Mouse (Mus musculus) megakaryocyte, embryonic 14.5 days (primary cell): ENCODE measurements around the gene Syt15. TPM values are rescaled to one million over a fixed set of nuclear protein-coding genes. Genes with fewer than 3 reads are reported as not detected.
"Not testable (repeated sequence)": the region's sequence is repeated elsewhere in the genome, so short reads cannot be mapped to it uniquely, and the experiment has no call there.

Source experiments
- H3K27me3 ChIP-seq: replicated peaks from 2 replicates; pipeline ENCODE3; 2012; ENCODE audit warnings: inconsistent platforms
- H3K36me3 ChIP-seq: replicated peaks from 2 replicates; pipeline ENCODE3; 2012; ENCODE audit warnings: low read length, inconsistent platforms, mixed read lengths
- H3K4me1 ChIP-seq: 2 replicates; pipeline ENCODE4 v1.6.1; 2012; ENCODE audit warnings: inconsistent platforms
- H3K4me3 ChIP-seq: replicated peaks from 2 replicates; pipeline ENCODE3; 2012; ENCODE audit warnings: moderate library complexity, mild to moderate bottlenecking, inconsistent platforms
- H3K9me3 ChIP-seq: 2 replicates; pipeline ENCODE4 v1.6.1; 2012; ENCODE audit warnings: inconsistent platforms
- FLI1 ChIP-seq: IDR thresholded peaks from 2 replicates; pipeline ENCODE4 v1.6.1; 2012; ENCODE audit warnings: low read length, inconsistent platforms, mixed read lengths
- GATA1 ChIP-seq: IDR thresholded peaks from 3 replicates; pipeline ENCODE4 v1.6.1; 2012; ENCODE audit warnings: mixed read lengths, low read length, inconsistent platforms, borderline replicate concordance
- polyA plus RNA-seq: library from polyadenylated mRNA; stranded (reverse); fragments of >175 nt; gene quantifications from 2 replicates; pipeline ENCODE4 v1.2.3, GENCODE M21; 2012; ENCODE audit warnings: low replicate concordance; ENCODE audit not compliant: insufficient read depth

Syt15 gene
- polyA plus RNA-seq, 1 experiment, result not detected

- Histone ChIP-seq H3K4me1 (peaks cover 4% of the 10 kb centered on the region), H3K27me3 (no peaks in the 10 kb centered on the region), H3K4me3 (no peak overlapping the region), H3K9me3 (no peaks in the 10 kb centered on the region), H3K36me3 (peaks cover 67% of the 10 kb centered on the region)
- no peak for TF ChIP-seq GATA1
- no peak for TF ChIP-seq FLI1
These were observed 20.9 kb downstream of the Syt15 start for GRCm38 (mm10) chr14:34240263-34240662.

GRCm38 (mm10) chr14:34240676-34241075, 21.3 kb downstream of the Syt15 start:
- H3K36me3 ChIP-seq, result peaks cover 63% of the 10 kb centered on the region
- H3K4me1 ChIP-seq, result peaks cover 4% of the 10 kb centered on the region
- no peak overlapping the region for H3K4me3 ChIP-seq
- TF ChIP-seq GATA1, result no peak
- no peak for TF ChIP-seq FLI1
- H3K27me3 ChIP-seq, result no peaks in the 10 kb centered on the region
- no peaks in the 10 kb centered on the region for H3K9me3 ChIP-seq

- Histone ChIP-seq H3K27me3 (no peaks in the 10 kb centered on the region), H3K4me3 (no peak overlapping the region), H3K36me3 (peaks cover 16% of the 10 kb centered on the region), H3K4me1 (no peaks in the 10 kb centered on the region), H3K9me3 (no peaks in the 10 kb centered on the region)
- TF ChIP-seq FLI1 (no peak), GATA1 (no peak)
These were observed 33.2 kb downstream of the Syt15 start for GRCm38 (mm10) chr14:34252470-34253145.

GRCm38 (mm10) chr14:34253261-34253660, 33.9 kb downstream of the Syt15 start:
- H3K9me3 ChIP-seq, result no peaks in the 10 kb centered on the region
- H3K4me3 ChIP-seq, result no peak overlapping the region
- TF ChIP-seq FLI1 (no peak), GATA1 (no peak)
- H3K4me1 ChIP-seq, result no peaks in the 10 kb centered on the region
- H3K36me3 ChIP-seq, result peaks cover 16% of the 10 kb centered on the region
- H3K27me3 ChIP-seq, result no peaks in the 10 kb centered on the region

GRCm38 (mm10) chr14:34258525-34258924, 39.1 kb downstream of the Syt15 start:
- H3K36me3 ChIP-seq, H3K27me3 ChIP-seq, H3K4me1 ChIP-seq, H3K9me3 ChIP-seq, H3K4me3 ChIP-seq: not testable (repeated sequence)

- Histone ChIP-seq H3K4me1 (no peaks in the 10 kb centered on the region), H3K4me3 (no peak overlapping the region), H3K9me3 (no peaks in the 10 kb centered on the region), H3K36me3 (peaks cover 13% of the 10 kb centered on the region), H3K27me3 (no peaks in the 10 kb centered on the region)
- TF ChIP-seq GATA1 (no peak), FLI1 (no peak)
These were observed 48.7 kb downstream of the Syt15 start for GRCm38 (mm10) chr14:34268046-34268445.

GRCm38 (mm10) chr14:34273280-34273679, 53.9 kb downstream of the Syt15 start:
- H3K27me3 ChIP-seq, result no peaks in the 10 kb centered on the region
- H3K4me3 ChIP-seq, result no peak overlapping the region
- no peaks in the 10 kb centered on the region for H3K9me3 ChIP-seq
- H3K4me1 ChIP-seq, result no peaks in the 10 kb centered on the region
- H3K36me3 ChIP-seq, result peaks cover 4% of the 10 kb centered on the region
- TF ChIP-seq FLI1 (no peak), GATA1 (no peak)

- Histone ChIP-seq H3K36me3 (no peaks in the 10 kb centered on the region), H3K4me1 (no peaks in the 10 kb centered on the region), H3K27me3 (no peaks in the 10 kb centered on the region), H3K4me3 (no peak overlapping the region), H3K9me3 (no peaks in the 10 kb centered on the region)
- TF ChIP-seq FLI1, result no peak
- no peak for TF ChIP-seq GATA1
These were observed 54.7 kb downstream of the Syt15 start for GRCm38 (mm10) chr14:34274141-34274540.

- H3K4me3 ChIP-seq, result no peak overlapping the region
- H3K9me3 ChIP-seq, result no peaks in the 10 kb centered on the region
- no peaks in the 10 kb centered on the region for H3K27me3 ChIP-seq
- H3K36me3 ChIP-seq, result no peaks in the 10 kb centered on the region
- H3K4me1 ChIP-seq, result no peaks in the 10 kb centered on the region
- TF ChIP-seq FLI1 (no peak), GATA1 (no peak)
These were observed 55.8 kb downstream of the Syt15 start for GRCm38 (mm10) chr14:34275225-34275624.

- no peak for TF ChIP-seq FLI1
- TF ChIP-seq GATA1, result no peak
- Histone ChIP-seq H3K27me3 (no peaks in the 10 kb centered on the region), H3K36me3 (no peaks in the 10 kb centered on the region), H3K4me3 (no peak overlapping the region), H3K9me3 (no peaks in the 10 kb centered on the region), H3K4me1 (0 out of 2 replicates have a peak, but pooled peaks cover 3% of the 10 kb centered on the region)
These were observed 60.3 kb downstream of the Syt15 start for GRCm38 (mm10) chr14:34279726-34280125.

Other genes starting within 250 kb of the Syt15 start
- not detected in 2 replicates for gene Zfp488, start 240.8 kb upstream of the Syt15 start, polyA plus RNA-seq
- not detected in 2 replicates for gene Gm30083, start 204.4 kb upstream of the Syt15 start, polyA plus RNA-seq
- gene Gm5460, start 202.8 kb upstream of the Syt15 start, polyA plus RNA-seq, result not detected in 2 replicates
- gene Antxrl, start 166.9 kb upstream of the Syt15 start, polyA plus RNA-seq, result not detected in 2 replicates
- gene Anxa8, start 133.6 kb upstream of the Syt15 start, polyA plus RNA-seq, result not detected in 2 replicates
- gene A630023A22Rik, start 116.8 kb upstream of the Syt15 start, polyA plus RNA-seq, result not detected in 2 replicates
- not detected in 2 replicates for gene Npy4r, start 67.1 kb upstream of the Syt15 start, polyA plus RNA-seq
- not detected in 2 replicates for gene Gprin2, start 17.9 kb upstream of the Syt15 start, polyA plus RNA-seq
- gene Shld2, start 90.9 kb downstream of the Syt15 start, polyA plus RNA-seq, result 2.9 TPM in 1 of 2 replicates, not detected in the other
- gene Glud1, start 91.1 kb downstream of the Syt15 start, polyA plus RNA-seq, result 26.7 and 46.8 TPM in 2 replicates
- not detected in 2 replicates for gene Fam25c, start 135.8 kb downstream of the Syt15 start, polyA plus RNA-seq
- not detected in 2 replicates for gene Sncg, start 155.2 kb downstream of the Syt15 start, polyA plus RNA-seq
- gene Mmrn2, start 155.9 kb downstream of the Syt15 start, polyA plus RNA-seq, result not detected in 2 replicates